Mouse (Mus musculus) thymus, adult 2 months (tissue): Measurements from ENCODE around the gene Dennd1a. TPM values are rescaled to one million over a fixed set of nuclear protein-coding genes. Genes with fewer than 3 reads are reported as not detected.

Experiments
- DNase-seq: peaks from one replicate; pipeline ENCODE4 v3.0.0; 2021
- H3K27ac ChIP-seq: fragments of 200-500 bp; 2 replicates; pipeline ENCODE4 v1.5.1; 2012; ENCODE audit warnings: low read length, control low read depth; ENCODE audit not compliant: control insufficient read depth, insufficient read depth
- H3K27me3 ChIP-seq: fragments of 200-500 bp; 2 replicates; pipeline ENCODE4 v1.6.1; 2012; ENCODE audit warnings: mild to moderate bottlenecking, low read length, moderate library complexity, mixed read lengths; ENCODE audit not compliant: control insufficient read depth, insufficient read depth
- H3K36me3 ChIP-seq: fragments of 200-500 bp; 2 replicates; pipeline ENCODE4 v1.6.1; 2012; ENCODE audit warnings: mild to moderate bottlenecking, low read length, moderate library complexity; ENCODE audit not compliant: control insufficient read depth, insufficient read depth
- H3K4me1 ChIP-seq: fragments of 200-500 bp; replicated peaks from 2 replicates; pipeline ENCODE4 v1.6.1; 2012; ENCODE audit warnings: low read length; ENCODE audit not compliant: control insufficient read depth, insufficient read depth
- H3K4me3 ChIP-seq: fragments of 200-500 bp; 2 replicates; pipeline ENCODE4 v1.5.1; 2012; ENCODE audit warnings: mild to moderate bottlenecking, low read length, control low read depth, moderate library complexity; ENCODE audit not compliant: control insufficient read depth, insufficient read depth
- CTCF ChIP-seq: fragments of 200-500 bp; IDR thresholded peaks from 2 replicates; pipeline ENCODE4 v1.5.1; 2012; ENCODE audit warnings: mild to moderate bottlenecking, control low read depth, low read length, moderate library complexity, borderline replicate concordance; ENCODE audit not compliant: control insufficient read depth, poor library complexity, insufficient read depth; ENCODE audit errors: extremely low read depth
- POLR2A ChIP-seq: fragments of 200-500 bp; IDR thresholded peaks from 2 replicates; pipeline ENCODE4 v1.6.1; 2012; ENCODE audit warnings: mild to moderate bottlenecking, low read length, control low read depth, moderate library complexity; ENCODE audit not compliant: control insufficient read depth, poor library complexity, insufficient read depth; ENCODE audit errors: extremely low read depth
- WGBS: fragments of 180-500 bp; shearing (Covaris S2); methylation state at CpG from one replicate; pipeline ENCODE4 v1.1.7; 2018; 5-methylcytosine and 5-hydroxymethylcytosine counted together
- polyA plus RNA-seq: library from polyadenylated mRNA; depleted of rRNA; stranded (reverse); fragments of >200 nt; gene quantifications from 2 replicates; pipeline ENCODE4 v1.2.3, GENCODE M21; 2012

Dennd1a gene
- polyA plus RNA-seq, 1 experiment = 35.9 TPM

GRCm38 (mm10) chr2:37881262-37881913 lies 405.8 kb downstream of the Dennd1a start:
- no peak overlapping the region for H3K27ac ChIP-seq
- H3K4me1 ChIP-seq = no peaks in the 10 kb centered on the region
- no peaks in the 10 kb centered on the region for H3K36me3 ChIP-seq
- DNase-seq = no peak
- H3K27me3 ChIP-seq = no peaks in the 10 kb centered on the region
- no peak for TF ChIP-seq CTCF
- TF ChIP-seq POLR2A = no peak
- WGBS = 88% methylated on average over 5 of the region's 5 CpGs
- no peak overlapping the region for H3K4me3 ChIP-seq

GRCm38 (mm10) chr2:37879697-37880096 lies 407.5 kb downstream of the Dennd1a start:
- no peaks in the 10 kb centered on the region for H3K36me3 ChIP-seq
- 94% methylated on average over 4 of the region's 4 CpGs for WGBS
- H3K4me1 ChIP-seq = no peaks in the 10 kb centered on the region
- H3K4me3 ChIP-seq = no peak overlapping the region
- DNase-seq = no peak
- H3K27me3 ChIP-seq = no peaks in the 10 kb centered on the region
- no peak for TF ChIP-seq POLR2A
- TF ChIP-seq CTCF = no peak
- no peak overlapping the region for H3K27ac ChIP-seq

- no peak for DNase-seq
- no peak overlapping the region for H3K4me3 ChIP-seq
- no peak for TF ChIP-seq POLR2A
- no peaks in the 10 kb centered on the region for H3K4me1 ChIP-seq
- H3K27ac ChIP-seq = no peak overlapping the region
- no peaks in the 10 kb centered on the region for H3K36me3 ChIP-seq
- 67% methylated on average over 4 of the region's 4 CpGs for WGBS
- H3K27me3 ChIP-seq = no peaks in the 10 kb centered on the region
Measured at GRCm38 (mm10) chr2:37872791-37873190, 414.4 kb downstream of the Dennd1a start.

GRCm38 (mm10) chr2:37869628-37870027 lies 417.6 kb downstream of the Dennd1a start:
- 96% methylated on average over 6 of the region's 6 CpGs for WGBS
- TF ChIP-seq POLR2A (no peak), CTCF (no peak)
- H3K4me1 ChIP-seq = no peaks in the 10 kb centered on the region
- no peak overlapping the region for H3K27ac ChIP-seq
- no peaks in the 10 kb centered on the region for H3K27me3 ChIP-seq
- no peaks in the 10 kb centered on the region for H3K36me3 ChIP-seq
- H3K4me3 ChIP-seq = no peak overlapping the region
- no peak for DNase-seq

- TF ChIP-seq CTCF (no peak), POLR2A (no peak)
- no peaks in the 10 kb centered on the region for H3K36me3 ChIP-seq
- no peak overlapping the region for H3K4me3 ChIP-seq
- no peak for DNase-seq
- no peaks in the 10 kb centered on the region for H3K4me1 ChIP-seq
- H3K27me3 ChIP-seq = no peaks in the 10 kb centered on the region
- H3K27ac ChIP-seq = no peak overlapping the region
- WGBS = 80% methylated on average over 5 of the region's 5 CpGs
Measured at GRCm38 (mm10) chr2:37867387-37867786, 419.8 kb downstream of the Dennd1a start.

GRCm38 (mm10) chr2:37857472-37857871 lies 429.7 kb downstream of the Dennd1a start:
- H3K4me1 ChIP-seq = no peaks in the 10 kb centered on the region
- H3K27me3 ChIP-seq = no peaks in the 10 kb centered on the region
- no peaks in the 10 kb centered on the region for H3K36me3 ChIP-seq
- 89% methylated on average over 1 of the region's 1 CpGs for WGBS
- no peak overlapping the region for H3K27ac ChIP-seq
- TF ChIP-seq POLR2A (no peak), CTCF (no peak)
- DNase-seq = no peak
- H3K4me3 ChIP-seq = no peak overlapping the region

- TF ChIP-seq CTCF = no peak
- no peak for TF ChIP-seq POLR2A
- WGBS = 95% methylated on average over 3 of the region's 3 CpGs
- 0 out of 2 replicates have a peak, but pooled peaks cover 4% of the 10 kb centered on the region for H3K36me3 ChIP-seq
- H3K27ac ChIP-seq = no peak overlapping the region
- H3K4me3 ChIP-seq = no peak overlapping the region
- DNase-seq = no peak
- no peaks in the 10 kb centered on the region for H3K4me1 ChIP-seq
- no peaks in the 10 kb centered on the region for H3K27me3 ChIP-seq
Measured at GRCm38 (mm10) chr2:37856955-37857354, 430.2 kb downstream of the Dennd1a start.
